Mouse (Mus musculus) v-Abl transformed pro-B cells (cell line): ENCODE measurements around the gene Dppa1.

Experiments used
- in situ Hi-C, 2 experiments: fragments of 400-800 bp; cut with MboI; formaldehyde crosslinking; loops; one replicate each; pipeline ENCODE4 v1.15.1; 2025; ENCODE audit not compliant: unreplicated experiment in 2 of 2

Dppa1 gene

DNA sequence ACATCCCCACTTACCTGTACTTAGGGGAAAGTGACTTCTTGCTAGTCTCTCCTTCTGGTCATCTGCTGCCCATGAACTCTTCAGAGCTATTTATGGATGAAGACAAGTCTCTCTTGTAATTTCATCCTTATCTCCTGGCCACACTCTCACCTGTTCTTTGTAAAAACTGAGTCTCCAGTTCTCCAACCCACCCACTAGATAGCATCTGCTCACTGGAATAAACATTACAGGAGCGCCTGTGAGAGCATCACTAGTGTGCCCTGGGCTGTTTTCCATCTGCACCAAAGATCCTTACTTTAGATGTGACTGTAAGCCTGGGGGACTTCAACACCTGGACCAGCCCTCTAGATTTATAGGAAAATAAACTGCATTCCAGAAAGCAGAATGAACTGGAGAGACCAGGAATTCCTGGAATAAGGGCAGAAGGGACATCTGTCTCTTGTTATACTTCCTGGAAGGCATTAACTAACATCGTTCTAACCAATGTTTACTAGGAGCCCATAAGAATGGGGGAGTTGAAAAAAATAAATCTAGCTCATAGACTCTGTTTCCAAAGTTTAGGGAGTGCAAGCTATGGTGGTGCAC lies at the start of gene Dppa1:
Gene Dppa1 (minus strand): TSS at position 51 of the 585 bp plus-strand sequence.
- in situ Hi-C loops: loop anchor here (5.0 to 25.0 kb wide), 4 partner anchors 82 to 592 kb away; no protein-coding TSS in a partner anchor

DNA sequence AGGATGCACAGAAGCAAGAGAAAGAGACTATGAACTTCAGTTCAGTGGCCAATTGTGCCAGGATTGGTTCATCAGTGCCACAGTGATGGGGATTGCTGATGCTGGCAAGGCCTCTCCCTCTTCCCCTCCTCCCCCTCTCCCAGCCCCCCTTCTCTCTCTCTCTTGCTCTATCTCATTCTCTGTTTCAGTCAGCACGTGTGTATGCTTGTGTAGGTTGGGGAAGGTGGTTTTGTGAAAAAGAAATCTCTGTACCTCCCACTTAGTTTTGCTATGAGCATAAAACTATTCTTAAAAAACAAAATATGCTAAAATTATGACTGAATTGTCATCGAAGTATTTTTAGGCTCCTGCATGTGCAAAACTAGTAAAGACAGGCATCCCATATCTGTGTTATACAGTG lies 38.9 kb upstream of the Dppa1 start:
- in situ Hi-C loops: loop anchor here in 1 of 2 experiments (10.0 kb wide), 1 partner anchor 403 kb away; no protein-coding TSS in a partner anchor

DNA sequence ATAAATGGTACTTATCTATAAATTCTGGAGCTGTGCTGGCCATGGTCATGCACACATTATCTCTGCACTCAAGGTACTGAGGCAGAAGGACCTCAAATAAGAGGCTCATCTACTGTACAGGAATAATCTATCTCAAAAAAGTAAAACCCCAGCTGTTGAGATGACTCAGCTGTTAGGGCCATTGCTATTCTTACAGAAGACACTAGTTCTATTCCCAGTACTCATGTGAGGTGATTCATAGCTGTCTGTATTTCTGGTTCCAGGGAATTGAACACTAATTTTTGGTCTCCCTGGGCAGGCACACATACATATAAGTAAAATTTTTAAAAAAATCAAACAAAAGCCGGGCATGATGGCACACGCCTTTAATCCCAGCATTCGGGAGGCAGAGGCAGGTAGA lies 38.0 kb upstream of the Dppa1 start:
- in situ Hi-C loops: loop anchor here in 1 of 2 experiments (10.0 kb wide), 1 partner anchor 402 kb away; no protein-coding TSS in a partner anchor

GRCm38 (mm10) chr11:46665599-46666522 lies 36.8 kb upstream of the Dppa1 start:
- in situ Hi-C loops: loop anchor here in 1 of 2 experiments (10.0 kb wide), 1 partner anchor 401 kb away; no protein-coding TSS in a partner anchor

GRCm38 (mm10) chr11:46663215-46663614 lies 34.2 kb upstream of the Dppa1 start:
- in situ Hi-C loops: loop anchor here in 1 of 2 experiments (10.0 kb wide), 1 partner anchor 398 kb away; no protein-coding TSS in a partner anchor

DNA sequence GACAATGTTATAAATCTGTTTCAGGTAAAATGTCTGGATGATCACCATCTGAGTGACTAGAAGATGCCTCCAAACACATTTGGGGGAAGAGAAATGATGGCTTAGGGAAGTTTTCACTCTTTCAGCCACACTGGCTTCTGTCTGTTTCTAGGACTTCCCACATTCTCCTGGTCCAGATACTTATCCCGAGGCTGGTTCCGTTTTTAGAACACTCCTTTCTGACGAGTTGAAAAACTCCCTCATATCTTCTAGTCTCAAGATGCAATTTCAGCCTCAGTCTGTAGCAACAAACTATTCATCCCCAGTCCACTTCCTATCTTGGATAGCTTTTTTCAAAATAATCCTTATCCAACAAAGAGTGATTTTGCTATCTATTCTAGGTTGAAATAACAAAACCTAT lies 23.4 kb upstream of the Dppa1 start:
- in situ Hi-C loops: no loop called here

DNA sequence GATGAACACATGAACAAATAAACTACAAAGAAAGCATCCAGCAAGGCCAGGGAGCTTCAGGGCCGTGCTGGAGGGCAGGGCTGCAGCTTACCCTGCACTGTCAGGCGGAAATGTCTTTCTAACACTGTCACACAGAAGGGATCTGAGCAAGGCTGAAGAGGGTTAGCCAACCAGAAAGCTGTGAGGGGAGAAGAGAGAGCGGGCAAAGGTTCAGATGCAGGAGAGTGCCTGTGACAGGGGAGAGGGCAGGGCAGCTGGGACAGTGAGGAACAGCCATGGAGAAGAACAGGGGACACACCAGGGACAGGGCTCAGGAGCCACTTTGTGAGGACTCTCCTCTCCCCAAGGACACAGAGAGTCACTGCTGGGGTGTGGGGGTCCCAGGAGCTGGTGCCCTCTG lies 20.6 kb upstream of the Dppa1 start:
- in situ Hi-C loops: loop anchor here in 1 of 2 experiments (25.0 kb wide), 1 partner anchor 612 kb away; no protein-coding TSS in a partner anchor

DNA sequence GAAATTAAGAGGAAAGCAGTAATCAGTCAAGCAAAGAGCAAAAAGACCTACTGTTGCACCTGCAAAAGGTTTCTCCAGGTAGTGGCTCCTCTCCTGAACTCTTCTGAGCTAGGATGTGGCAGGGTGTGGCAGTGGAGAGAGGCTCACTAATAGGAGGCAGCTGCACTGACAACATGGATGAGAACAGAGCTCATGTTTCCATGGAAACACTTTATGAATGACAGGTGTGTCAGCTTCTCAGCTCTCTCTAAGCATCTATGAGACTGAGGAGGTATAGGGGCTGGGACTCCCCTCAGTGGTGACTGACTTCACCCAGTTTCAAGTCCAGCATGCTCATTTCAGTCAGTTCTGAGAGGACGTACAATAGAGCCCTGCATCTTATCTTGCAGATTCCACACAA lies 15.8 kb upstream of the Dppa1 start:
- in situ Hi-C loops: loop anchor here in 1 of 2 experiments (25.0 kb wide), 1 partner anchor 608 kb away; no protein-coding TSS in a partner anchor

- in situ Hi-C loops: loop anchor here in 1 of 2 experiments (10.0 to 25.0 kb wide), 3 partner anchors 192 to 599 kb away; no protein-coding TSS in a partner anchor
Observed at GRCm38 (mm10) chr11:46636568-46636967, 7.5 kb upstream of the Dppa1 start.

GRCm38 (mm10) chr11:46635516-46635915 lies 6.5 kb upstream of the Dppa1 start:
- in situ Hi-C loops: loop anchor here in 1 of 2 experiments (10.0 to 25.0 kb wide), 3 partner anchors 191 to 598 kb away; no protein-coding TSS in a partner anchor

DNA sequence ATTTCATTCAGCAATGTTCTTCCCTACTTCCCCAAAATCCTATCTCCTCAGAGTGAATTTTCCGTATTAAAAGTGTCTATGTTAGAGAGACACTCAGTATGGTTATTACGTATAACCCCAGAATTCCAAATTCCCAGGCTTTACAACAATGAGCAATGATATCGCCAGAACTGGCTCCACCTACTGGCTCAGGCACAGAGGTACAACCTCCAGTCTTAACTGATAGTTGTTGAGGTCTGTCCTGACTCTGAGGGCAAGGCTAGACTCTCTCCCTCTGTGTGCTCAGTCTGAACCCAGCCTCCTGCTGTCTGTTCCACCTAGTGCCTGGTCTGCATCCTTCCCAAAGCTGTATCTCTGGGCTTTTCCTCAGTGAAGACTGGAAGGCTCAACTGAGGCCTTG lies 2.6 kb upstream of the Dppa1 start:
- in situ Hi-C loops: loop anchor here (5.0 to 25.0 kb wide), 4 partner anchors 184 to 594 kb away; no protein-coding TSS in a partner anchor

DNA sequence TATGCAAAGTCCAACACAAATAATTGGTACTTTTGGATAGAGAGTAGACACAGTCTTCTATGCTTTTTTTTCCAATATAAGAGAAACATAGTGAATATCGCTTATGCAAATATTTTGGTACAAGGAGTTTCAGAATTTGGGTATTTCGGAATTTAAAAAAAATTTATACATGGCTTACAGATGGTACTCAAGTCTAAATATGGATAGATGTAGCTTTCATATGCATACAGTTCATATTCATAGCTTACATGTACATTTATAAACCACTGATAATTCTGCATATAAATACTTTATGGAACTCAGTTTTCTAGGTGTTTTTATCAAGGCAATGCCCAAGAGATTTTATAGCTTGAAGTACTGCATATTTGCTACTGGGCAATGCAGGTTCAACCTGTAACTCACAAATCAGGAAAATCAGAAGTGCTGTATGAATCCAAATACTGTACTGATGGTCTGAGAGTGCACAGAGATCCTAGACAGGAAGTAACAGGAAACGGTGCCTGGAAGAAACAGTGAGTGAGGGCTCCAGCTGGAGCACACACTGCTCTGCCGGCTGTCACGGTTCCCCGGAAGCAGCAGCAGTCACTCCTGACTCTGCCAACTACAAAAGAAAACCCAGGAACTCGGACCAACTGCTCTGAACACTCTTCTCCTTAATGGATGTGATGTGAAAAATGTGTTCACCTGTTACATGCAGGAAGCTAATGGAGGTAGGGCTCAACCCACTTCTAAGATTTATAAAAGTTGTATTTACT lies 8.5 kb downstream of the Dppa1 start:
- in situ Hi-C loops: loop anchor here (10.0 kb wide), 2 partner anchors 76 to 346 kb away; no protein-coding TSS in a partner anchor

DNA sequence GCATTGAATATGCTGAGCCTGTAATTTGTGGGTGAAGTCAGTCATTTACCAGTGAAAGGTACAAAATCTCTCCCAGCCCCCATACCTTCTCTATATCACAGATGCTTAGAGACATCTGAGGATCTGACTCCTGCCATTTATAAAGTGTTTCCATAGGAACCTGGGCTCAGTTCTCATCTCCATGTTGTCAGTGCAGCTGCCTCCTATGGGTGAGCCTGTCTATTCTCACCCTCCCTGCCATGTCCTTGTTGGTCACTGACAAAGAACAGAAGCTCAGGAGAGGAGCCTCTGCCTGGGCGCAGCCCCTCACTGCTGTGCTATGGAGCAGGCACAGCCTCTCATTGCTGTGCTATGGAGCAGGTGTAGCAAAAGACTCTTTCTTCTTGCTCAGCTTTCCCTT lies 9.1 kb downstream of the Dppa1 start:
- in situ Hi-C loops: loop anchor here (10.0 kb wide), 2 partner anchors 75 to 345 kb away; no protein-coding TSS in a partner anchor

DNA sequence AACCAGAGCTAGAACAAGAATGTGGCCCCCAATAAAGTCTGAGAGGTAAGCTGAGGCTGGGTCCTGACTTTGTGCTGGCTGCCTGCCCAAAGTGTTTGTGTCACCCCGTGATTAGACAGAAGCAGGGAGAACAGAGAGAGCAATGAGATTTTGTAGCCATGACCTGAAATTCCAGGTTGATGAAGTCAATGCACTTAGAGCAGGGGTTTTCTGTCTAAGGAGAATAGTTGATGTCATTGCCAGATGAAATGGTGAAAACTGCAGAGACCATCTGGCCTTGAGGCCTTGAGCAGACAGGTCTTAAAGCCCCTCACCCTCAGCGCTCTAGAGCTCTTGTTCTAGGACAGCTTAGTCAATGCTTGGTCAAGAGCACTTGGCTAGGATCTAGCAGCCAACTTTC lies 36.6 kb downstream of the Dppa1 start:
- in situ Hi-C loops: no loop called here

DNA sequence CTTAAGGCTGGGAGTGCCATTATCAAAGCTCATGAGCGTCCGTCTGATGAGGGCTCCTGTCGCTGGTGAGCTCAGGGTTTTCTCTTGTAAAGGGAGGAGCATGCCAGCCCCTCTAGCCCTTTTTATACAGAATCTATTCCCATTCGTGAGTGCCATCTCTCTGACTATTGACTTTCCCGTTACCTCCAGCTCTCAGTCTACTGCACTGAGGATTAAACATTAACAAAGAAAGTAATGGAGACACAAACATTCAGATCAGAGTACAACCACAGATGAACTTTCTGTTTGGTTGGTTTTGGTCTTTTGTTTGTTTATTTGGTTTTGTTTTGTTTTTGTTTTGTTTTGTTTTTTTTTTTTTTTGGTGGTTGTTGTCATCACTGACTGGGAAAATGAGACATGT lies 46.3 kb downstream of the Dppa1 start:
- in situ Hi-C loops: no loop called here

DNA sequence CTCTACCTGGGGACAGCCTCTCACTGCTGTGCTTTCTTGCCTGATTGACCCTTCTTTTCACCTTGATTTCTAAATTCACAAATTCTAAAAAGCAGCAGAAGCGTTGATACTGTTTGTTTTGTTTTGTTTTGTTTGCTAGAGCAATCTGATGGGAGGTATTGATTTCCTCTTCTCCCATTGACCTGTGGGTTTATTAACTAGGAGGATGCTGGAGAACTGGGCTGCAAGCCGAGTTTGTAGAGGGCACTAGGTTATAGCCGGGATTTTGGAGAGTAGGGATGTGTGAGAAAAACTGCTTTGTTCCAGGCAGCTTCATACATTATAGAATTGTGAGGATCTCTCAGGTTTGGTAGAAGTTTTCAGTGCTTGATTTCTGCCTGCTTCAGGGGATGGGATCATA lies 48.6 kb downstream of the Dppa1 start:
- in situ Hi-C loops: no loop called here

- in situ Hi-C loops: no loop called here
Observed at GRCm38 (mm10) chr11:46578771-46579281, 50.2 kb downstream of the Dppa1 start.

- in situ Hi-C loops: no loop called here
Observed at GRCm38 (mm10) chr11:46571327-46571726, 57.7 kb downstream of the Dppa1 start, which contains the start of gene BC053393. Gene BC053393 (plus strand): TSS chr11:46571536.

GRCm38 (mm10) chr11:46569107-46569506 lies 60.0 kb downstream of the Dppa1 start:
- in situ Hi-C loops: no loop called here

DNA sequence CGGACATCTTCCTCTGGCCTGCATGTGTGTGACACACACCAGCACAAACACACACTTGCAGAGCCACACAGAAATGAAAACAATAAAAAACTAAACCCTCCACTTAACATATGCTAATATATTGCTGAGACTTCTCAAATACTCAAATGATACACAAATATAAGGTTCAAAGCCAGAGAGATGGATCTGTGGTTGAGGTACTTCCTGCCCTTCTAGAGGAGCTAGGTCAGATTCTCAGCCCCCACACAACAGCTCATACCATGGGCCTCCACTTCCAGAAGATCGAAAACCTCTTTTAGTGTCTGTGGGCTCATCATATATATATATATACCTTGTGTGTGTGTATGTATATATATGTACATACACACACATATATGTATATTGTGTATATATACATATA lies 63.1 kb downstream of the Dppa1 start:
- in situ Hi-C loops: no loop called here
